ENCODE assay signal across 8 mouse cellular contexts in the genomic region with DNA sequence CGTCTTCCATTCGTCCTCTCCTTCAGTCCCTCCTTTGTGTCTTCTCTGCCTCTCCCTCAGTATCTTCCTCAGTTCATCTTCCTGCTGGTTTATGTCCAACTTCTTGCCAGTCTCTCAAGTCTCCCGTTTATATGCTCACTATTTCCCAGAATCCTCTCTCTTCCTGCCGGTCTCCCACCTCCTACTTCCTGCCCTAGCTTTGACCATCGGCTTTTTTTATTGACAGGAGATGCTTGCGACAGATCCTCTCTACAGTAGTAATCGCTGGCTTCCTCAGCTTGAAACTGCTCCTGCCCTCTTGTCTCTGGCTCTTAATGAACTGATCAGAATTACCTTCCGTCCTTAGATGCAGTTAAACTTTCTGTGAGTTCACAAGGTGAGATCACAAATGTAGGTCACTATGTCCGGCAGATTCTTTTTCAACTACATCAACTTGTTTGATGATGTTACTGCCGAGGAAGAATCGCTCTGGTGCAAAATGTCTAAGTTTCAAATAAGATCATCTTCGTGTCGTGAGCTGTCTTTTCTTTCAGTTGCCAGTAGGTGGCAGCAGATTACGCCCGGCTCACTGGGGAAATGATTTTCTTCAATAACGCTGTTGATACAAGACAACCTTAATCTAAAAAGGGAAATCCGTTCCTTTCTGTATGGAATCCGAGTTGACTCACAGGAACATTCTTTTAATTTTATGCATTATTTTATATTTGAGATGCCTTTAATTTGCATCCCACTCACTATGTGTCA. TPM values are rescaled to one million over a fixed set of nuclear protein-coding genes. Genes with fewer than 3 reads are reported as not detected.
DNase-seq lines count a peak whose midpoint lies in the region; ATAC-seq and TF ChIP-seq lines count a peak whose summit lies in the region.

No protein-coding gene starts in this region.

- no peak overlapping the region for H3K9ac ChIP-seq in kidney, embryonic 15.5 days
- no peak overlapping the region for H3K9ac ChIP-seq in liver, embryonic 16.5 days (ENCODE audit: low read depth, low read length)

- ATAC-seq in kidney, embryonic 15.5 days (replicated peaks; ENCODE audit: low FRiP score), result no peak
- no peak for ATAC-seq in liver, embryonic 16.5 days (ENCODE audit: low read depth)
- ATAC-seq in neutrophil, adult 5-6 weeks (ENCODE audit: extremely low read depth, insufficient number of reproducible peaks, low FRiP score, poor library complexity, severe bottlenecking), result peak; percentile 69; the same call in 1 of the 2 replicates
- ATAC-seq in frontal cortex, adult (ENCODE audit: low TSS enrichment), result no peak

- TF ChIP-seq CTCF in brain, embryonic 14.5 days (IDR thresholded peaks at IDR 0.05; ENCODE audit: borderline replicate concordance, extremely low read depth, insufficient read depth, insufficient read length), result peak; percentile 80

- 46% methylated on average over 18 of the region's 18 CpGs for WGBS in kidney, embryonic 15.5 days
- 26% methylated on average over 18 of the region's 18 CpGs for WGBS in liver, embryonic 16.5 days (ENCODE audit: insufficient replicate concordance)

- peak overlapping the region; percentile 16; the same call in 1 of the 2 replicates for H3K4me3 ChIP-seq in kidney, embryonic 15.5 days (replicated peaks)
- H3K4me3 ChIP-seq in liver, embryonic 16.5 days (ENCODE audit: low read depth, low read length), result no peak overlapping the region

- no peak for TF ChIP-seq POLR2A in brain, embryonic 14.5 days (IDR thresholded peaks at IDR 0.05; ENCODE audit: borderline replicate concordance, extremely low read depth, insufficient read depth, insufficient read length, poor library complexity, severe bottlenecking)

- peaks cover 12% of the 10 kb centered on the region for H3K9me3 ChIP-seq in kidney, embryonic 15.5 days (replicated peaks)
- 0 out of 2 replicates have a peak, but pooled peaks cover 6% of the 10 kb centered on the region for H3K9me3 ChIP-seq in liver, embryonic 16.5 days (replicated peaks; ENCODE audit: control insufficient read depth, low read length)

- no peak overlapping the region for H3K27ac ChIP-seq in kidney, embryonic 15.5 days
- H3K27ac ChIP-seq in liver, embryonic 16.5 days (ENCODE audit: low read length), result no peak overlapping the region

- H3K4me1 ChIP-seq in kidney, embryonic 15.5 days, result no peaks in the 10 kb centered on the region
- H3K4me1 ChIP-seq in liver, embryonic 16.5 days (ENCODE audit: control insufficient read depth, low read depth, low read length), result no peaks in the 10 kb centered on the region

- peak overlapping the region; percentile 43 for H3K4me2 ChIP-seq in kidney, embryonic 15.5 days
- H3K4me2 ChIP-seq in liver, embryonic 16.5 days (ENCODE audit: low read depth, low read length), result 0 out of 2 replicates have a peak overlapping the region, but pooled peaks have one; percentile 0

- H3K27me3 ChIP-seq in kidney, embryonic 15.5 days, result no peaks in the 10 kb centered on the region
- no peaks in the 10 kb centered on the region for H3K27me3 ChIP-seq in liver, embryonic 16.5 days (ENCODE audit: control insufficient read depth, insufficient read depth, low read depth, low read length)

- peak; percentile 46 for DNase-seq in urinary bladder, postnatal 25 days (ENCODE audit: low spot score)
- DNase-seq in urinary bladder, postnatal 10 days (ENCODE audit: low spot score), result no peak
- DNase-seq in brain, embryonic 14.5 days (ENCODE audit: low read depth), result peak; percentile 84
- peak; percentile 53 for DNase-seq in forelimb bud, embryonic 11.5 days (ENCODE audit: low read depth, low spot score)

- H3K36me3 ChIP-seq in kidney, embryonic 15.5 days, result no peaks in the 10 kb centered on the region
- no peaks in the 10 kb centered on the region for H3K36me3 ChIP-seq in liver, embryonic 16.5 days (ENCODE audit: control insufficient read depth, insufficient read depth)

RNA-seq across cellular contexts. Expression of a gene that starts 46.6 kb away (rescaled TPM):
- polyA plus RNA-seq in brain, embryonic 14.5 days (2012; rRNA removed), result 28.1 and 34.9 TPM in 2 replicates
- 95.6 and 102 TPM in 2 replicates for polyA plus RNA-seq in kidney, embryonic 15.5 days (2015; fragmentation: Nextera tagmentation; extraction: Ambion mirVana)
- polyA plus RNA-seq in liver, embryonic 16.5 days (2015; fragmentation: Nextera tagmentation; extraction: Ambion mirVana), result 33.3 and 37.1 TPM in 2 replicates
- 194 and 196 TPM in 2 replicates for total RNA-seq in neutrophil, adult 5-6 weeks (2017)
